Mouse (Mus musculus) layer of hippocampus, postnatal 10 days (tissue): ENCODE data around the gene Npff. TPM values are rescaled to one million over a fixed set of nuclear protein-coding genes. Genes with fewer than 3 reads are reported as not detected.

Experiments
- DNase-seq, 2 experiments: peaks; one replicate each; pipeline ENCODE4 v3.0.0; 2021; ENCODE audit warnings: low spot score in 2 of 2
- total RNA-seq, 2 experiments: library from RNA; stranded (reverse); gene quantifications; 2 replicates each; pipeline ENCODE4 v1.2.3; 2021

Npff gene
- total RNA-seq, 2 experiments from 2014 or later, result 2.6 to 6.3 TPM

GRCm38 (mm10) chr15:102505073-102505769, 19.5 kb downstream of the Npff start:
- peak in 1 of 2 experiments; percentile 11 for DNase-seq

DNA sequence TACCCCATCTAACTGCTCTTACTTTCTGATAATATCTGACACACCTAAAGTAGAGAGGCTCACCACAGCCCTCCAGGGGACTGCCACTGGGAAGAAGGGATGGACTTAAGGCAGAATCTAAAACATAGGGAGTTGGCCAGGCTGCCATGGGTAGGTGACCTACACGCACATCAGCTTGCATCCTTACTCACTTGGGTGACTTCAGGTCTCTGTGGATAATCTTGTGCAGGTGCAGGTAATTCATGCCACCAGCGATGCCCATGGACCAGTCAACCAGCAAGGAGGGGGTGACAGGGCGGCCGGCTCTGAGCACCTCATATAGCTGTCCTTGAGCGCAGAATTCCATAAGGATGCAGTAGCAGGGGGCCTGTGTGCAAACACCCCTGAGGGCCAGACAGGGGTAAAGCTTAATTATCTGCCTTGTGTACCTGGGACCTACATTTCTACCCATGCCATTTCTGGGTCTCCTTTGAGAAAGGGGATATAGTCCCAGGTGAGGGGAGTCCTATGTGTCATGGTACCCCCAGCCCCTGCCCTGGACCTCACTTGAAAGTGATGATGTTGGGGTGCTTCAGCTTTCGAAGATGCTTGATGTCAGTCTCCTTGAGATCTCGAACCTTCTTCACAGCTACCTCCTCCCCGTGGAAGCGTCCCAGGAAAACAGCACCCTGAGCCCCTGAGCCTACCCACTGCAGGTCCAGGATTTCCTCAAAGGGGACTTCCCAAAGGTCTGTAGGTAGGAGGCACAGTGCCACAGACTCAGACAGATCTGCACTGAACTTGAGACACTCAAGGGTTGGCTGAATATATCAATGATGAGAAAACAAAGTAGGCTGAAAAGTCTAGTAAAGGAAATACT, 20.6 kb downstream of the Npff start:
- DNase-seq, result no peak

DNA sequence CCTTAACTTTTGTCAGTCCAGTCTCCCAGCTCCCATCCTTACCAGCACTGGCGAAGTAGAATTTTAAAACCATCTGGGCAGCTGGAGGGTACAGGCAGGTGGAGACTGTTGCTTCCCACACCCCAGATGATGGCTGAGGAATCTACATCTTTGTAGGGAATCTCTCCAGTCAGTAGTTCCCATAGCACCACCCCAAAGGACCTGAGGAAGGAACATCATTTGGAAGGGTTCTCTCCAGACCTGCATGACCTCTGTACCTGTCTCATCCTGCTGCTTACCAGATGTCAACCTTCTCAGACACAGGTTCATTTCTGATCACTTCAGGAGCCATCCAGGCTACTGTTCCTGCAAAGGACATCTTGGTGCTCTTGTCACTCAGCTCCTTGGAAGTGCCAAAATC, 21.3 kb downstream of the Npff start, which contains the start of gene Gm10337:
TSS of gene Gm10337 (plus strand) at position 276 of the 400 bp plus-strand sequence.
- DNase-seq, result no peak

- no peak for DNase-seq
Observed at GRCm38 (mm10) chr15:102502254-102502840, 22.4 kb downstream of the Npff start.

- DNase-seq, result no peak
Observed at GRCm38 (mm10) chr15:102501084-102501814, 23.5 kb downstream of the Npff start.

- DNase-seq, result no peak
Observed at GRCm38 (mm10) chr15:102500479-102500878, 24.3 kb downstream of the Npff start.

DNA sequence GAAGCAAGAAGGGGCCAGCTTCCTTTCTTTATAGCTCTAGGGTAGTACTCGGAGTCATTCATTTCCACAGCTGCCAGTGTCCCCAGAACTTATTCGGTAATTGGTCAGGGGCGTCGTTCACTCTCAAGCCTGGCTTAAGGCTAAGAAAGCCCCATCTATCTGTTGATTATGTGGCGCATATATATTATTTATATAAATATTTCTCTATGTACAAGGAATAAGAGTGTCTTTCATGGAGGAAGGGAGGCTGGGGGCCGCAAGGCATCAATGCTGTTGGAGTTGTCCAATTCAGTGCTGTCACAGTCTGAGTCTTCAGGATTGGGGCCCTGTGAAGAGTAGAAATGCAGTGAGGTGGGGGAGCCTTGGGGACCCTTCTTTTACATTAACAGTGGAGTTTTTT, 24.9 kb downstream of the Npff start:
- no peak for DNase-seq

- DNase-seq, result no peak
Observed at GRCm38 (mm10) chr15:102499370-102499769, 25.4 kb downstream of the Npff start.

DNA sequence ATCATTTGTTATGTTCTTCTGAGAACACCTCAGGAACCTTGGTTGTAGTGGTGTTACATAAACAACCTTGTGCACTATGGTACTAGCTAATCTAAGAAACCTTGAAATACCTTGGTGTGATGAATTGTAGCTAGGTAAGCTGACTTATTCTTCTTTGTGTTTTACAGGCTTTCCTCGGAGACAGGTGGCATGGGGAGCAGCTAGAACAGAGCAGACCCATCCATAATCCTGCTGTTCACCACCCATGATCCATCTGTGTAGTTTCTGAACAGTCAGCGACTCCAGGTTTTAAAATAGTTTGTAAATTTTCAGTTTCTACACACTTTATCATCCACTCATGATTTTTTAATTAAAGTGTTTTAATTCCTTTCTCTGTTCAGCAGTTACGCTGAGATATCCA, 26.4 kb downstream of the Npff start:
- DNase-seq, result no peak

DNA sequence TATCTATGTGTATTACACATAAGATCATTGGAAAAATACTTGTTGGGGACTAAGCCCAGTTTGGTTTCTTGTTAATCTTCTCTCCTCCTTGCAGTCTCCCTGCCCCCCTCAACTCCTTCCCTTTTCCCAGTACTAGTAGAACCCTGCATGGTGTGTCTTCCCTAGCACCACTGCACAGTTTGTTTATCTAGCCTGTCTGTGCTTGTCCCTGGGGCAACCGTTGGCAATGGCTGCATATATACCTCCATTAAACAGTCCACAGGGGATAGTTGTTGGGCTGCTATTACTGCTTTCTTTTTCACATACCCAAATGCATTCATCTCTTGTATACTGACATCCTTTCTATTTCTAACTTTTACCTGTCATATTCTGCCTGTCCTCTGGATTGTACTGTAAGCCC, 37.1 kb downstream of the Npff start:
- DNase-seq, result no peak

- no peak for DNase-seq
Observed at GRCm38 (mm10) chr15:102485853-102486252, 38.9 kb downstream of the Npff start.

DNA sequence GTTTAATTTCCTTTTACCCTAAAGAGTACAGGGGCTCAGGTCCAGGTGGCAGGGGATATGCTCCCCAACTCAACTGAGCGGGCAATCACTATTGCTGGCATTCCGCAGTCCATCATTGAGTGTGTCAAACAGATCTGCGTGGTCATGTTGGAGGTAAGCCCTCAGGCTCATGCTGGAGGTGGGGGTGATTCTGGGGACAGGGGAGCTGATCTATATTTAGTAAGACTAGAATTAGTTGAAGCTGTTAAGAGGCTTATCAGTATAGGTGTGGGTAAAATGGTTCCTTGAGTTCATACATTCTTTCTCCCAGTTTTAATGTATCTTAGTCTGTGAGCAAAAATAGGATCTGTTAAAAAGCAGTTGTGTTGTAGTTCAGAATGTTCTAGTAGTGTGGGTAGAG, 41.6 kb downstream of the Npff start:
- DNase-seq, result no peak

GRCm38 (mm10) chr15:102474520-102474919, 50.2 kb downstream of the Npff start:
- no peak for DNase-seq

Other genes starting within 250 kb of the Npff start
- gene Mfsd5, start 245.5 kb downstream of the Npff start, total RNA-seq, result 10 to 100 TPM; 33.3 to 33.9 TPM
- gene Espl1, start 228.7 kb downstream of the Npff start, total RNA-seq, result 1 to 10 TPM; 4.5 to 6.2 TPM
- gene Pfdn5, start 198.8 kb downstream of the Npff start, total RNA-seq, result 100 to 1,000 TPM; 379 to 390 TPM
- gene Myg1, start 193.2 kb downstream of the Npff start, total RNA-seq, result 10 to 100 TPM; 61.8 to 62.8 TPM
- 10 to 100 TPM; 23.2 to 26.3 TPM for gene Aaas, start 174.2 kb downstream of the Npff start, total RNA-seq
- gene Sp7, start 157.8 kb downstream of the Npff start, total RNA-seq, result under 1 TPM; 0.18 to 0.27 TPM
- 10 to 100 TPM; 26.2 to 27.6 TPM for gene Sp1, start 118.8 kb downstream of the Npff start, total RNA-seq
- gene Amhr2, start 79.6 kb downstream of the Npff start, total RNA-seq, result under 1 TPM; 0.42 to 0.75 TPM
- gene Prr13, start 65.9 kb downstream of the Npff start, total RNA-seq, result 10 to 100 TPM; 23.3 to 23.4 TPM
- gene Pcbp2, start 54.4 kb downstream of the Npff start, total RNA-seq, result 100 to 1,000 TPM; 418 to 481 TPM
- gene Gm10337, start 21.2 kb downstream of the Npff start, total RNA-seq, result not detected
- 10 to 100 TPM; 83.2 to 88.9 TPM for gene Map3k12, start 7.9 kb downstream of the Npff start, total RNA-seq
- 10 to 100 TPM; 45.7 to 46.8 TPM for gene Tarbp2, start 6.8 kb downstream of the Npff start, total RNA-seq
- under 1 TPM in 1 of 2 experiments, not detected in 1; 0.60 TPM for gene Gm28047, start 100.1 kb upstream of the Npff start, total RNA-seq
- 10 to 100 TPM; 39.4 to 40.5 TPM for gene Atf7, start 100.5 kb upstream of the Npff start, total RNA-seq
- gene Atp5g2, start 147.4 kb upstream of the Npff start, total RNA-seq, result 10 to 100 TPM in 1 of 2 experiments, 1 to 10 TPM in 1; 5.9 to 17.8 TPM
- gene Calcoco1, start 197.2 kb upstream of the Npff start, total RNA-seq, result 10 to 100 TPM; 57.7 to 62.7 TPM